Mouse (Mus musculus) urinary bladder, postnatal 4 days (tissue): ENCODE measurements around the gene Tbc1d10c.
A peak's percentile ranks its signal among the peaks of the same experiment; 100 is the strongest.

Source experiments
- DNase-seq, 2 experiments: peaks; one replicate each; pipeline ENCODE4 v3.0.0; 2021 to 2022; ENCODE audit warnings: low spot score in 2 of 2

Gene Tbc1d10c

GRCm38 (mm10) chr19:4192251-4192985, 1.3 kb upstream of the Tbc1d10c start:
- DNase-seq: no peak

DNA sequence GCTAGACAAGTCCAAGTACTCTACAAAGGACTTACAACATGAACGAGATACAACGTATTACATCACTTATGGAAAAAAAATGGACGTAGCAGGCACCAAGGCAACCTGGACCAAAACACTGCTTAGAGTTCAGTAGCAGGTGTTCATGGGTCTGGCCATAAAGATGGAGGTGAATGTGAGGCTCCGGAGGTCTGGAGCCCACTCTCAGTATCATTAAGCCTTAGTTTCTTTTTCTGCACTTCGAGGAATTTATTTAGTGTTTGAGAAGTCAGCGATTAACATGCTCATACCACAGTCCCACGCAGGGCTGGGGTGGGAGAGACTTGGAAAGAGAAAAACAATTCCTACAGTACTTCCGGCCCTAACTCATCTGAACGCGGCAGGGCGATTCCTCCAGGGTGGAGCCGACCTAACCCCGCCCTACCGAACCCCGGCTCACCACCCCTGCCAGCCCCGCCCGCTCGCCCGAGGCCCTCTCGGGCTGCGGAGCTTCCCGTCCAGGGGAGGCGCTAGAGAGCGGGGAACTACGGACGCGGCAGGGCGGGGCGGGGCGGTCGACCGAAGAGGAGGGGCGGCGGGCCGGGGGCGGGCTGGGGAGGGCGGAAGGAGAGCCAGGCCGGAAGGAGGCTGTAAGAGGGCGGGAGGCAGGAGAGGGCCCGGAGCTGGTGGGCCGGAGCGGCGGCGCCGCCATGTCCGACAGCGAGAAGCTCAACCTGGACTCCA, 605 bp upstream of the Tbc1d10c start, which contains the start of gene Ppp1ca:
Gene Ppp1ca, plus strand, starts transcription at position 538 of the 723 bp plus-strand sequence.
- DNase-seq: peak; percentile 95 to 98

GRCm38 (mm10) chr19:4189051-4189620, 1.9 kb downstream of the Tbc1d10c start:
- no peak for DNase-seq

DNA sequence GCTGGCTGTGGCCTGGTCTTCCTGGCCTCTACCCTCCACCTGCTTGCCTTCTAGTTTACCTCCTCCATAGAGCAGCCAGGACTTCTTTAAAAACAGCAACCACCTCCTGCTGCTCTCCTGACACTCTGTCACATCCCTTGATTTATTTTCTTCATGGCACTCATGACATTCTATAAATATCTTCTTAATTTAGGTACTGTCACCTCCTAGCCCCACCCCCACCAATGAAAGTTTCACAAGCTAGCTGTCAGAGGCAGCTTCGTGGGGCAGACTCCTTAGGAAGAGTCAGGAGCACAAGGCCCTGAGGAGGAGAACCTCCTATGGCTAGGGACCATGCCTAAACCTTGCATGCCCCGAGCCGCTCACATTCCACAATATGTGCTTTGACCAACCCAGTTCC, 3.8 kb downstream of the Tbc1d10c start:
- no peak for DNase-seq

DNA sequence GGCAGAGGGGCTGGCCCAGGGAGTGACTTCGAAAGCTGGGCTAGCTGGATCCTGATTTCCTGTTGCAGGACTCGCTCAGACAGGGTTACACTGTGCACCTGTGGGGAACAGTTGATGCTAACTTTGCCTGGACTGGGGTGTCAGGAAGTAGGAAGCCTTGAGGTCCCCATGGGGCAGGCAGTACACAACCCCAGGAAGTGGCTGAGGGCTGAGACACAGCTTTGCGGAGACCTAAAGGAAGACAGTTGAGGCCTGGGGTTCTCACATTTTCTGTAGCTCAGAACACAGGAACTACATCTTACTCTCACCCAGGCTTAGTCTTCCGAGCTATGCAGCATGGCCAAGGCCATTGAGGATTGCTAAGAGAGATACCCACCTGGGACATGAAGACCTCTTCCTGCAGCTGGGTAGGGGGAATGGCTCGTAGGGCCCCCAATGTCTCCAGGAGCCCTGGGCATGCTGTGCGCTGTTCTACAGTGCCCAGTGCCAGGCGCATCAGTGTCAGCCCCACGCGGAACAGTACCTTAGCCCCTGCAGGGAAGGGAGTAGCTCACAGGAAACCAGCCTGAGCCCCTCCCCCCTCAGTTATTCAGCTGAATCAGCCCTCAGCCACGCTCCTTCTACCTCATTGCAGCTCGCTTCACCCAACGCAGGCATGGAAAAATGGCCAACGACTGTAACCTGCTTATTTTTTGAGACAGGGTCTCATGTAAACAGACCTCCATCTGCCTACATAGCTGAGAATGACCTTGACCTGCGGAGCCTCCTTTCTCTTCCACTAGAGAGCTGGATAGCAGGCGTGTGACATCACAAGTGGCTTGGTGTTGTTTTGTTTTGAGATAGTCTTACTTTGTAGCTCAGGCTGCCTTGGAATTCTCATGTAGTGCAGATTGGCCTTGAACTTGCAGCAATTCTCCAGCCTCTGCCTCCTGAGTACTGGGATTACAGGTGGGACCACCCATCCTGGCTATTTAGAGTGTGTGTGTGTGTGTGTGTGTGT, 5.8 kb downstream of the Tbc1d10c start:
- no peak for DNase-seq

DNA sequence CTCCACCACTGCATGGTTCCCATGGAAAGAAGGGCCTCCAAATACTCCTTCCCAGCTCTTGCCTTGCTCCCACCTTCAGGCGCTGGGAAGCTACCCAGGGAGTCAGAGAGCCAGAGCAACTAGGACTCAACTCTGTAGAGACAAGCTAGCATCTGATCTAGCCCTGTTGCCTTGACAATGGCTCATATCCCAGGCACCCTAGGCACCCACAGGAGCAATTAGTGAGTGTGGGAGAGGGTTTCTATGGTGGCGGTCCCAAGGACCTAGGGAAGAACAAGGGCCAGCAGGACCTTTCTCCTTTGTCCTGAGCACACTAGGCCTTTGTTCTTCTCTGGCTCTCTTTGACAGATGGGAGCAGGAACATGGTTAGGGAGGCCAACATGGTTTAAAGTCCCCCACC, 7.4 kb downstream of the Tbc1d10c start:
- DNase-seq: no peak

DNA sequence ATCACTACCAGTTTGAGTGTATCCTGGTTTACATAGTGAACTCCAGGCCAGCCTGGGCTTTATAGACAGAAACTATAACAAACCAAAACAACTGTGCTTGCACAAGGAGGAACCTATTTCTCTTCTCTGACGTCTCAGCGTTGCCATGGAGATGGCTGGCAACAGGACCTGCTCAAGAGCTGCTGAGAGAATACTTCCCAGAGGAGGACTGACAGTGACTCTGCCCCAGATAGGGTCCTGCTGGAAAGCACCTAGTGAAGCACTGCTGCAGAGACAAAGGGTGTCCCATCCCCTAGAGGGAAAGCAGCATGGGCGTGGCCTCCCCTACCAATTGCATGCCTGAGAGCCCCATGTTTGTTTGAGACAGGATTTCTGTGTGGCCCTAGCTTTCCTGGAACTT, 9.2 kb downstream of the Tbc1d10c start:
- no peak for DNase-seq

DNA sequence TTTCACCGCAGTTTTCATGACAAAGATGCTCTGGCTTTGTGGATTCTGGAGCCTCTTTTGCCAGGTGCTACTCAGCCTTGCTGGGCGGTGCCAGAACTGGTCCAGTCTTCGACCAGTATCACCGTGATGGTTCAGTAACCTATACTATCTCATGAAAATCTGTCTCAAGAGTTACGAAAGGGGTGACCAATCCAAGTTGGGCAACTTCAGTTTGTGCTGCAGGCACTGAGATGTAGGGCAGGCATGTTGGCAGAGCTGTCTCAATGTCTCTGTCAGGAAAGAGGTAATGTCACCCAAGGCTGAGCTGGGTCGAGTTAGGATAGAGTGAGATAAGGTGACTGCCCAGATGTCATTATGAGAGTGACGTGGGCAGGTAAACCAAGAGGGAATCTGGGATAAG, 10.7 kb downstream of the Tbc1d10c start:
- DNase-seq: no peak

- DNase-seq: no peak
Observed at GRCm38 (mm10) chr19:4175368-4175947, 15.6 kb downstream of the Tbc1d10c start, which contains the start of gene Carns1. TSS of gene Carns1 (minus strand) at chr19:4175479.

DNA sequence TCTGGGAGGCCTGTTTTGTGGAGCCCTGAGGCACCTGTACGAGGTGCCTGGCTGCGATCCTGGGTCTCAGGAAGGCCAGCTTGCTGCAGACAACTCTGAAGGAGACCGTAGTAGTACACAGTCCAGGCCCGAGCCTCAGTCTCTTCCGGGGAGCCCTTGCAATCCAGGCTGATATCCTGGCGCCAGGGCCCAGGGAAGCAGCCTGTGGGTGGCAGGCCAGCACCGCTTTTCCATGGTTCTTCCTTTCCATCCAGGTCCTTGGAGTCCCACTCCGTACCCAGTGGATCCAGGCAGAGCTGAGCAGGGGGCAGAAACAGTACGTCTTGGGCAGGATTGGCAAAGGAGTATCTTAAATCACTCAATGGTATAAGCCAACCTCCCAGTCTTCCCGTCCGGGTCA, 18.2 kb downstream of the Tbc1d10c start:
- DNase-seq: no peak

DNA sequence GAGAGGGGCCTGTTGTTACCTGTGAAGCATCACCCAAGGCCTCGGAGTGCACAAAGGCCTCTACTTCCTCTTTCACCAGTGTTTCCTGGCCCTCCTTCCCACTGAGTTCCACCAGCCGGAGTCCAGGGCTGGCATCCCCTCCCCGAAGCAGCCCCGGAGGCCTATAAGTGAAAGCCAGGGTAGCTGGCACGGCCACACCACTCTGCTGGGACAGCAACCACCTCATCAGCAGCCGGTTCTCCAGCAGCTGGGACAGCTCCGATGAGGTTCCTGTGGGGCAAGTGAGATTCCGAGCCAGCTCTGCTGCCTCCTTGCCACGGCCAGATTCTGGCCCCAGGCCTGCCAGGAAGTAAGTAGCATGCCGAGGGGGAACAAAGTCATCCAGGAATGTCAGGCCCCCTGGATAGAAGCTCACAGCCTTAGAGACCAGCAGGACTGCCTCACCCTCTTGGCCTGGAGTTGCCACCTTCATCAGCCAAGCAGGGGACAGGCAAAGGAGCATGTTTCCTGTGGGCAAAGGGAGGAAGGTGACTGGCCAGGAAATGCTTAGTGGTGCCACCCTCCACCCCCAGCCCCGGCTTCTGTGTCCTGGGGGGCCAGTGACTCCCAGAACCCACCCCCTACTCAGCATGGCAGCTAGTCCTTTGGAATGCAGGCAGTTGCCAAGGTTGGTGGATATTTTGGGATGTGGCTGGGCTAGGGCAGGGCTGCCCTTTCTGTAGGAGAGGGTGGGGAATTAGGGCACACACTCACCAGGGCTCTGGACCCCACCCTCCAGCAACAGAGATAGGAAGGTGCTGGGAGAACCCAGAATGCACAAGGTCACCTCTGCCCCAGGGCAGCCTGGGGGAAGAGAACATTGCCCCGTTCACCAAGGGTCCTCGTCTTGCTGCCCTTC, 19.4 kb downstream of the Tbc1d10c start:
- no peak for DNase-seq

GRCm38 (mm10) chr19:4170723-4171392, 20.2 kb downstream of the Tbc1d10c start:
- DNase-seq: no peak

DNA sequence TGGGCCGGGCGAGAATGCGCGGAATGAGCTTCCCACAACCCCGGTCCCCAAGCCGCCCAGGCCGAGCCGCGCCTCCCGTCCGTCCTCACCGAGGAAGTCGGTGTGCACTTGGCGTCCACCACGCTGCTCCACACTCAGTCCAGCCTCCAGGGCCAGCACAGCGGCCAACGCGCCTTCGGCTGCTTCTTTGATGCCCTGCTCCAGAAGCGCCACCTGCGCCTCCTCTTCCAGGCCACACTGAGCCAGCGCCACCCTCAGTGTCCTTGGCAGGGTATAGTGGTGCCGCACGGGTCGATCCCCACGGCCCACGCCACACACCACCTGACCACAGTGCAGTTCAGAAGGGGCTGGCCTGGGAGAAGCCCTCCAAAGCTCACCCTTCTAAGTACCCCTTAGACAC, 21.3 kb downstream of the Tbc1d10c start:
- DNase-seq: no peak

GRCm38 (mm10) chr19:4169378-4169784, 21.7 kb downstream of the Tbc1d10c start:
- DNase-seq: peak; percentile 99 to 100

- no peak for DNase-seq
Observed at GRCm38 (mm10) chr19:4166678-4167476, 24.2 kb downstream of the Tbc1d10c start.

DNA sequence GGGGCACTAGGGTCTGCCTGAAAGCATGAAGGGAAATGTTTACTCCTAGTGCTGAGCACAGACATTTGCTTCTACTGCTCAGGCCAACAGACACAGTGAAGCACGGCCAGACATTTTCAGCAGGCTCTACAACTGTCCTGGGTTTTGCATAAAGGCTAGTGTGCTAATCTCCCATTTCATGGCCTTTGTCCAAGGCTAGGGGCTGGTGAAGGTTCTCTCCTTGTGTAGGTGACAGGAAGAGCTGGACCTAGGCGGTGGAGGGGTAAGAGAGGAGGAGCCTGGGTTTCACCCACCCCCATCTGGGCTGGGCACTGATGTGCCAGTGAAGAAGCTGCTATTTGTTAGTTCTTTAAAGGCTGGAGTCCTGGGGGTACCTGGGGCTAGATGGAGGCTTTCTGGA, 26.4 kb downstream of the Tbc1d10c start:
- no peak for DNase-seq

DNA sequence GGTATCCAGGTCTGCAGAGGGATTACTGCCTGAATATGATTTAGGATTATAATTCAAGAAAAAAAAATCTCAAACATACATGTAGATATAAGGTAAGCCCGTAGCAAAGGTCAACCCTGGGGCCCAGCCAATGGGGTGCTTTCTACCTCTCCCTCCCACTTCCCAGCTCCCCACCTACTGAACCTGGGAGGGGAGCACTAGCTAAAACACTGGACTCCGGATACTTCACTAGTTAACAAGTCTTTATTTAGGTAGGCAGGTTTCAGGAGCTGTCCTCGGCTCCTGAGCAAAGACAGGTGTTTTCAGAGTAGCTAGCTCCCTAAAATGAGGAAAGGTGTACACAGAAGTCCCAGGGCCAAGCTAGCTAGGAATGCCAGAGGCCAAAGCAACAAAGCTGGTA, 27.0 kb downstream of the Tbc1d10c start:
- DNase-seq: no peak

DNA sequence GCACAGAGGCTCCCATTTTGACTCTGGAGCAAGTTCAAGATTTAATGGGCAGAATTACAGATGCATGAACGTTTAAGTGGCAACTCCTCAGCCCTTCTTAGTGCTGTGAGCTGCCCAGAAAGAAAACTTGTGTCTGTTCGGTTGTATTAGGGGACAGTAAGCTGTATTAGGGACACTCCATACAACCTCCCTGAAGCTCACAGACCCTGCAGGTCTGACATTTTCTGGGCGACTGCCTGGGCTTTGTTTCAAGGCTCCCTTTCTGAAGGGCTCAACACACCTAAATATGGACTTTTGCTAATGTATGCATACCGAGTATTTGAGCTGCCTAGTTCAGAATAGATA, 27.6 kb downstream of the Tbc1d10c start:
- no peak for DNase-seq
